Mouse (Mus musculus): ENCODE data around the gene Fpr2.
"Not testable (repeated sequence)": the region's sequence is repeated elsewhere in the genome, so short reads cannot be mapped to it uniquely, and the experiment has no call there.

The Fpr2 gene

GRCm38 (mm10) chr17:17887774-17888248 lies at the start of gene Fpr2, which contains the start of gene Fpr3:
Fpr2 (plus strand) TSS chr17:17887824.
Fpr3 (plus strand) TSS chr17:17887852.
- no peak for DNase-seq

GRCm38 (mm10) chr17:17837919-17838701 lies 49.5 kb upstream of the Fpr2 start:
- peak; percentile 98 to 99 for DNase-seq

GRCm38 (mm10) chr17:17839276-17839675 lies 48.3 kb upstream of the Fpr2 start:
- DNase-seq: no peak

- no peak for DNase-seq
Observed at GRCm38 (mm10) chr17:17840796-17841195, 46.8 kb upstream of the Fpr2 start.

GRCm38 (mm10) chr17:17843534-17844261 lies 43.9 kb upstream of the Fpr2 start:
- no peak for DNase-seq

GRCm38 (mm10) chr17:17844606-17845005 lies 43.0 kb upstream of the Fpr2 start:
- DNase-seq: not testable (repeated sequence)

- DNase-seq: peak in 1 of 2 experiments; percentile 55
Observed at GRCm38 (mm10) chr17:17845187-17846027, 42.2 kb upstream of the Fpr2 start.

- no peak for DNase-seq
Observed at GRCm38 (mm10) chr17:17848988-17849387, 38.6 kb upstream of the Fpr2 start.

GRCm38 (mm10) chr17:17849906-17850712 lies 37.5 kb upstream of the Fpr2 start:
- no peak for DNase-seq

- DNase-seq: no peak
Observed at GRCm38 (mm10) chr17:17855064-17855838, 32.4 kb upstream of the Fpr2 start, which contains the start of gene Has1. Has1 (minus strand) TSS chr17:17855205.

GRCm38 (mm10) chr17:17856612-17857011 lies 31.0 kb upstream of the Fpr2 start:
- DNase-seq: no peak

GRCm38 (mm10) chr17:17857446-17857845 lies 30.2 kb upstream of the Fpr2 start:
- DNase-seq: no peak

- DNase-seq: no peak
Observed at GRCm38 (mm10) chr17:17860110-17860509, 27.5 kb upstream of the Fpr2 start.

- no peak for DNase-seq
Observed at GRCm38 (mm10) chr17:17862360-17862759, 25.3 kb upstream of the Fpr2 start.

- DNase-seq: no peak
Observed at GRCm38 (mm10) chr17:17865168-17865567, 22.5 kb upstream of the Fpr2 start.

- DNase-seq: no peak
Observed at GRCm38 (mm10) chr17:17866801-17867469, 20.7 kb upstream of the Fpr2 start.

GRCm38 (mm10) chr17:17870892-17871550 lies 16.6 kb upstream of the Fpr2 start:
- DNase-seq: no peak

- DNase-seq: no peak
Observed at GRCm38 (mm10) chr17:17871697-17872096, 15.9 kb upstream of the Fpr2 start.

GRCm38 (mm10) chr17:17879347-17879746 lies 8.3 kb upstream of the Fpr2 start:
- no peak for DNase-seq

- no peak for DNase-seq
Observed at GRCm38 (mm10) chr17:17882672-17883071, 5.0 kb upstream of the Fpr2 start.
